Mouse (Mus musculus): ENCODE results near the gene Disp1. TPM values are rescaled to one million over a fixed set of nuclear protein-coding genes. Genes with fewer than 3 reads are reported as not detected.
A peak's percentile ranks its signal among the peaks of the same experiment; 100 is the strongest.

Disp1 gene
- polyA plus RNA-seq, 1 experiment from 2014 or later = 10.8 TPM

DNA sequence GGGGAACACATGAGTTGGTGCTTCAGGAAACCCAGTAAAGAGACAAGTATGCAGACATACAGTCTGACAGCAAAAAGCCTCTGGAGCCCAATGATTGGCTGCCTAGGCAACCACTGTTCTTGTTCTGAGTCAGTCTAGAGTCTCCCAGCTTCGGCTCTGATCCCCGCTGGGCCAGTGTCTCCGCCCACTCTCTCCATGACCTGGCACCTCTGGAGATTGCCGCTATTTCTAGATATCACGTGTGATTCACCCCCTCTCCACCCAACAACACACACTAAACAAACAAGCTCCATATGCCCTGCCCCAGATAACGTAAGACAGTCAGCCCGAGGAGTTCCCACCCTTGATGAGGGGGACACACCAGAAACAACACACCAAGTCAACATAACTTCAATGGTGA lies 168.7 kb downstream of the Disp1 start:
- WGBS = 63% methylated on average over 7 of the region's 7 CpGs
- no peak overlapping the region for H3K4me3 ChIP-seq
- H3K27me3 ChIP-seq (ENCODE audit: insufficient read depth, poor library complexity, severe bottlenecking) = no peaks in the 10 kb centered on the region
- H3K27ac ChIP-seq = no peak overlapping the region
- no peak for DNase-seq (ENCODE audit: low spot score)
- no peaks in the 10 kb centered on the region for H3K36me3 ChIP-seq
- peaks cover 16% of the 10 kb centered on the region for H3K4me1 ChIP-seq
- no peaks in the 10 kb centered on the region for H3K9me3 ChIP-seq

DNA sequence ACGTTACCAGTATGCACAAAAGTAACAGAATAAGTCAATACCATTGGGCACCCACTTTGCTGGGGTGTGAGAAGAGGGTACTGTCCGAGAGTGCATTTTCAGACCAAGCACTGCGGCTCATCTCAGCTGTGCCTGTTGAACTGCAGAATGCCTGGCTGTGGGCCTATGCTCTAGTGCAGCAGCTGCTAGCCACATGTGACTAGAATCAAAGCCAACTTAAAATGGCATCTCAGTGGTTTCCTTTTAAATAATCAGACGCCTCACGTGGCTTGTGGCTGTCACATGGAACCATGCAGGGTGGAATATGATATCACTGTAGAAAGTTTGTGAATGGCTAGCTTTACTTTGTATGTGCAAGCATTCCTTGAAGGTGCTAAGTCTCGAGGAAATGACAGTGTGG lies 172.0 kb downstream of the Disp1 start:
- 79% methylated on average over 6 of the region's 6 CpGs for WGBS
- Histone ChIP-seq H3K4me1 (peaks cover 17% of the 10 kb centered on the region), H3K27me3 (ENCODE audit: insufficient read depth, poor library complexity, severe bottlenecking) (no peaks in the 10 kb centered on the region), H3K4me3 (no peak overlapping the region), H3K9me3 (no peaks in the 10 kb centered on the region), H3K27ac (no peak overlapping the region), H3K36me3 (no peaks in the 10 kb centered on the region)
- DNase-seq (ENCODE audit: low spot score) = no peak

DNA sequence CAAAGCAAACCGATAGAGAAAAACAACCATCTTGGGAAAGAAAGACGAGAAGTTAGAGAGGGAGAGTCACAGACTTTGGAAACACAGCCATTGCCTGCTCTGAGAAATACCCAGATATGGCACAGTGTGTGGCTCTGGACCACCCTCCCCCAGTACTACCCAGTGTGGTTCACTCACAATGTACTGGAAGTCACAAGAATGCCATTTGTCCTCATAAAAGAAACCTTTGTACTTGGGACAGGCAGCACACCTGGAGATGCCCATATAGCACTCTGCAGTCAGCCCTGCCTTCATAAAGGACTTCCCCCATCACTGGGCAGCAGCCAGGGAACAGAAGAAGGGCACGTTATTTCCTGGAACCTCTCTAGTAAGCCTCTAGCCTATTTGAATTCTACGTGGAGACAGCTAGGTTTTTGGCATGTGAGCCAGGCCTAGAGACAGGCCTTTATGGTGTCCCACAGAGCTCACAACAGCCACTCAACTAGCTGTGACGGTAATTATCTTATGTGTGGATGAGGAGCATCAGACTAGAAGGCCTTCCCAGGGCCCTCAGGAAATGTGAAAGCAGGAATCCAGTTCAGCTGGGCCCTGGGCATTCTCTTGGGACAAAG lies 173.3 kb downstream of the Disp1 start:
- no peaks in the 10 kb centered on the region for H3K27me3 ChIP-seq (ENCODE audit: insufficient read depth, poor library complexity, severe bottlenecking)
- peaks cover 27% of the 10 kb centered on the region for H3K4me1 ChIP-seq
- no peaks in the 10 kb centered on the region for H3K36me3 ChIP-seq
- H3K9me3 ChIP-seq = no peaks in the 10 kb centered on the region
- DNase-seq (ENCODE audit: low spot score) = no peak
- no peak overlapping the region for H3K4me3 ChIP-seq
- 74% methylated on average over 5 of the region's 5 CpGs for WGBS
- no peak overlapping the region for H3K27ac ChIP-seq

DNA sequence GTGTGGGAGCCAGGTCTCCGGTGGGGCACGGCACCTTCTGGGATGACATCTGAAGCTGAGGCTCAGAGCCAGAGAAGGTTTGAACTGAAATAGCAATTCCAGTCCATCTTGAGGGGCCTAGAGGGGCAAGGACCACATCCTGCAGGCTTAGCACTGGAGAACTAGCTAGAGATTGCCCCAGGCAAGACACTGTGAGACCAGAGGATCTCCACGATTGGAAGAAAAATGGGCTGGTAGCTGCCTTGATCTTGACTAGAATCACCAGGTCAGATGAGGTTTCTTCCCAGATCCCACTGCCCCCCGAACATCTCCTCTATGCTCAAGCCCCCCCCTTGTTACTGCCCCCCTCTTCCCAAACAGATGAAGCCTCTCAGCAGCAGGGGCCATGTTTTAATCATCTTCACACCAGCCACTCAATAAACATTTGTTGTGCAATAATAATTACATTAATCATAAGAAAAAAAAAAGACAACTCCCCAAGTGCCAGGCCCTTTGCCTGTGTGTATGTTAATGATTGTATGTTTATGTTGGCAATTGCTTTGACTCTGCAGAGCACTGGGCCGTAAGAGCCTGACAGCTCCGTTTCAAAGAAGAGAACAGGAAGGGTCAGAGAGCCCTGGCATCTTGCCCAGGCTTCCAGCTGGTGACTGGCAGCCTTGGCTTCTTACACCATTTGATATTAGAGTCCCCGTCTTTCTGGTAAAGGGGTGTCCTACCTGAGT lies 174.0 kb downstream of the Disp1 start:
- no peaks in the 10 kb centered on the region for H3K27me3 ChIP-seq (ENCODE audit: insufficient read depth, poor library complexity, severe bottlenecking)
- no peak overlapping the region for H3K27ac ChIP-seq
- H3K36me3 ChIP-seq = no peaks in the 10 kb centered on the region
- peaks cover 32% of the 10 kb centered on the region for H3K4me1 ChIP-seq
- 62% methylated on average over 7 of the region's 7 CpGs for WGBS
- no peak overlapping the region for H3K4me3 ChIP-seq
- no peak for DNase-seq (ENCODE audit: low spot score)
- no peaks in the 10 kb centered on the region for H3K9me3 ChIP-seq

DNA sequence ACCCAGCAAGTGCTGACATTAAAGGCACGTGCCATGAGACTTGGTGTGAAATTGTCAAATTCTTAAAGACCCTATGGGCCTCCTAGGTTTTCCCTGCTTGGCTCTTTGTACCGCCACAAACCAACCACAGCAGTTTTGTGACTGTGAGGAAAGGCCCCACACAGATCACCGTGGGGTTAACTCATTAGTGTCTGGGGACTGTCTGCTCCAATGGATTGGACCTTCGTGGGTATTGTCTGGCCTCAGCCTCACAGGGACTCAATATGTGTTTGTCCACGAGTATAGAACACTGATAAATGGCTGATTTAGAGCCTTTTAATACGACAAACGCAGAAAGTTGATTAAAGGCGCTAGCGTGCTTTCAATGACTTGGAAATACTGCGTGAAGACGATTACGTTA lies 175.2 kb downstream of the Disp1 start:
- no peaks in the 10 kb centered on the region for H3K27me3 ChIP-seq (ENCODE audit: insufficient read depth, poor library complexity, severe bottlenecking)
- H3K4me3 ChIP-seq = no peak overlapping the region
- no peaks in the 10 kb centered on the region for H3K9me3 ChIP-seq
- WGBS = 77% methylated on average over 12 of the region's 12 CpGs
- DNase-seq (ENCODE audit: low spot score) = no peak
- H3K4me1 ChIP-seq = peaks cover 32% of the 10 kb centered on the region
- H3K36me3 ChIP-seq = no peaks in the 10 kb centered on the region
- no peak overlapping the region for H3K27ac ChIP-seq

DNA sequence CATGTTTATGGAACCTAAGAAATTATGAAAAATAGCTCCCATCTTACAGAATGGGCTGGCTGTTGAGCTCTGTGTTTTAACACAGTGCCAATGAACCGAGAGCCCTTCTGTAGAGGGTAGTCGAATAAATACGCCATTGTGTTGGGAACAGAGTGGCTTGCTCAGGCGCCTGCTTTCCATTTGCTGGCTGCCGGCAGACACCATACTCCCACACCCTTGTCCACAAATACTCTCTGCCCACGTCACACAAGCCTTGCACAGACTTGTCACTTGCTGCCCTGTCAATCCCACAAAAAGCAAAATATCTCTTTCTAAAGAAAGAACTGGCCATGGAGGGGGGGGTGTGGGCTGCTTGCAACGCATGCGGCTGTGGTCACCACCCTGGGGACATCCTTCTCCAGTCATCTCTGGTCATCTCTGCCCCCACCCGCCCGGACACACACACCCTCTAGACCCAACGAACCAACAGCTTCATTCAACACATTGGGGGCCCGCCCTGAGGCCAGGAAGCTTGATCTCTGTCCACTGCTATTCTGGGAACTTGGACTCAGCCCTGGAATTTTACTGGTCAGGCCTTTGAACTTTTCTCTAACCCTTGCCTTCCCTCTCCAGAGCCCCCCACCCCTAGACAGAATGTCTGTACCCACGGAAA lies 178.0 kb downstream of the Disp1 start:
- no peak for DNase-seq (ENCODE audit: low spot score)
- Histone ChIP-seq H3K4me3 (0 out of 2 replicates have a peak overlapping the region, but pooled peaks have one; percentile 10), H3K9me3 (no peaks in the 10 kb centered on the region), H3K4me1 (peaks cover 48% of the 10 kb centered on the region), H3K36me3 (no peaks in the 10 kb centered on the region), H3K27ac (peak overlapping the region; percentile 78), H3K27me3 (ENCODE audit: insufficient read depth, poor library complexity, severe bottlenecking) (no peaks in the 10 kb centered on the region)
- 44% methylated on average over 13 of the region's 13 CpGs for WGBS

DNA sequence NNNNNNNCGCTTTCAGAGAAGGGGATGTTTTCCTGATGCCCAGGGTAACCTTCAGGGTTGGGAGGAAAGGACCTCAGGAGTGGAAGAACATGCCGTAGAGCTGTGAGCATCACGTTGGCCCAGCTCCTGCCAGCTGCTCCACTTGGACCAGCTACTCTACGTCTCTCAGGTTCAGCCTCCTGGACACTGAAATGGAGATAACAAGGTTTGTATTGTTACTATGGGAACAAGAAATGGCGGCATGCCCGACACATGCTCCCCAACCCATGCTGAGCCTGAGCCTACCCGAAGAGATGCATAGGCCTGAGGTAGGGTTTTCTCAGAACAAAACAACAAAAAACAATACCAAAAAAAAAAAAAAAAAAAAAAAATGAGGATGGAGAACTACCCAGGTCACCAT lies 179.6 kb downstream of the Disp1 start:
- Histone ChIP-seq H3K4me1 (peaks cover 34% of the 10 kb centered on the region), H3K36me3 (no peaks in the 10 kb centered on the region), H3K27me3 (ENCODE audit: insufficient read depth, poor library complexity, severe bottlenecking) (no peaks in the 10 kb centered on the region), H3K9me3 (no peaks in the 10 kb centered on the region), H3K27ac (no peak overlapping the region), H3K4me3 (no peak overlapping the region)
- 77% methylated on average over 6 of the region's 7 CpGs for WGBS
- DNase-seq (ENCODE audit: low spot score) = no peak

DNA sequence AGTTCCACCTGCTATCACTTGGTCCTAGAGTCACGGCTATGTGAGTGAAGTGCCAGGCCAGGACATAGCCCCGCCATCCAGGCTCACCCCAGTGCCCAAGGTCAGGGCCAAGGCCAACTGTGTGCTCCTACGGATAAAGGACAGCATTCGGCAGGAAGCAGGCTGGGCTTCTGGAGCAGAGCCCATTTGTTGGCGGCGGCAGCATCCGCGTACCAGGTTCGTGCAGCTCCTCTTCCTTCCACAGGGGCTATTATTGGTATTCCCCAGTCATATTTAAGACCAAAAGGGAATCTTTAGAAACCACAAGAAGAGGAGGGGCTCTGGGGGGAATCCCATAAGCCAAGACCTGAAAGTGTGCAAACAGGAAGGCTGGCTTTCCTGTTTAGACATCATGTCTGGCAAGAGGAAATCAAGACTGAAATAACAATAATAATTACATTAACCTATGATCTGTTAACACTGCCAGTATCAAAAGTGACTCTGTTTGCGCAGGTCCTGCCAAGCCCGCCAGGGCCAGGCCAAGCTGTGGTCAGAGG lies 180.4 kb downstream of the Disp1 start:
- peaks cover 32% of the 10 kb centered on the region for H3K4me1 ChIP-seq
- no peaks in the 10 kb centered on the region for H3K9me3 ChIP-seq
- no peak overlapping the region for H3K27ac ChIP-seq
- DNase-seq (ENCODE audit: low spot score) = no peak
- H3K36me3 ChIP-seq = no peaks in the 10 kb centered on the region
- H3K27me3 ChIP-seq (ENCODE audit: insufficient read depth, poor library complexity, severe bottlenecking) = no peaks in the 10 kb centered on the region
- H3K4me3 ChIP-seq = no peak overlapping the region
- 73% methylated on average over 11 of the region's 11 CpGs for WGBS

DNA sequence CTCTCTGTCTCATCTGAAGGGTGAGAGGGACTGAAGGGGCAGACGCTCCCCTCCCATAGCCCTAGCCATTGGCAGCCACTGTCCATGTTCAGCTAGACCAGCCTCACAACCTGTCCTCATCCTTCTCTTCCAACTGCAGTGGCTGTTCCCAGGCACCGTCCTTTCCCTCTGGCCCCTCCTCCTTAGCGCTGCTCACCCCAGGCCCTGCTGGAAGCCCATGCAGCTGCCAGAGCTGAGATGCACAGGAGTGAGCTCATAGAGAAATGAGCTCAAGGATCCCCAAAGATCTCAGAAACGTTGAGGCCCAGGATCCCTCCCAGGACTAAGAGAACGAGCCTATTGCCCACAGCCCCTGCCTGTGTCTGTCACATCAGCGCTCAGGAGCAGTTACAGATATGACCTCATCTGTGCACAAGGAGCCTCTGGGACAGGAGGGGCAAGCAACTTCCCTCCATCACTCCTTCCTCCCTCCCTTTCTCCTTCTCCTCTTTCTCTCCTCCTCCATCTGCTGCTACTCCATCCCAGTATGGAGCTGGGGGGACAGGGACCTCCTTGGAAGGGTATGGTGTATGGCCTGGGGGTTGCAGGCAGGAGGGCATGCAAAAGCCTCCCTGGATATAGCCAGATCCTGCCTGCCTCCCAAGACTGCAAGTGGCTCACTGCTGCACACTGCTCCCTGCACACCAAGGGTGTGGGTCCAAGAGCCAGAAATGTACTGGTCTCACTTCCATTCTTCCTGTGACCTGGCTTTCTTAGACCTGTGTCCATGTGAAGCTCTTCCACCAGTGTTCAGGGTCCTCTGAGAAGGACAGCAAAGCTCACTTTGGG lies 181.2 kb downstream of the Disp1 start:
- Histone ChIP-seq H3K4me3 (no peak overlapping the region), H3K27me3 (ENCODE audit: insufficient read depth, poor library complexity, severe bottlenecking) (no peaks in the 10 kb centered on the region), H3K36me3 (no peaks in the 10 kb centered on the region), H3K9me3 (no peaks in the 10 kb centered on the region), H3K4me1 (peaks cover 32% of the 10 kb centered on the region), H3K27ac (0 out of 2 replicates have a peak overlapping the region, but pooled peaks have one; percentile 22)
- DNase-seq (ENCODE audit: low spot score) = no peak
- WGBS = 45% methylated on average over 6 of the region's 6 CpGs

DNA sequence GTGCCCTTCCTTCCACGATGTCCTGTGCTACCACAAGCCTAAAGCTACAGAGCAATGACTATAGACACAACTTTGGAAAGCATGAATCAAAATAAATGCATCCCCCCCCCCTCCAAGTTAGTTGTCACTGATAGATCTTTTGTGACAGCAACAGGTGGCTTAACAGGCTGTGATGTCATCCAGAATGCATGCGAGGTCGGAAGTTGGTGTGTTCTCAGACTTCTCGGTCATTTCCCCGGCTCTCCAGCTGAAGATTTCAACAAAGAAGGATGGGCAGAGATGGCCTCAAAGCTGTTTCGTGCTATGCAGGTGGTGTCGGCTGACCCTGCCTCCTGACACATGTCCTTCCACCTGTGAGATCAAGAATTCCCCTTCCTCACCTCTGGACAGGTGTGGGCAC lies 181.9 kb downstream of the Disp1 start:
- Histone ChIP-seq H3K36me3 (no peaks in the 10 kb centered on the region), H3K4me3 (no peak overlapping the region), H3K4me1 (peaks cover 32% of the 10 kb centered on the region), H3K27me3 (ENCODE audit: insufficient read depth, poor library complexity, severe bottlenecking) (no peaks in the 10 kb centered on the region), H3K9me3 (no peaks in the 10 kb centered on the region), H3K27ac (no peak overlapping the region)
- 82% methylated on average over 7 of the region's 7 CpGs for WGBS
- DNase-seq (ENCODE audit: low spot score) = no peak
